Mouse (Mus musculus) stomach, embryonic 15.5 days (tissue): ENCODE data around the gene Thada. TPM values are rescaled to one million over a fixed set of nuclear protein-coding genes. Genes with fewer than 3 reads are reported as not detected.
A peak's percentile ranks its signal among the peaks of the same experiment; 100 is the strongest.

ENCODE experiments used
- ATAC-seq: fragments of 200-750 bp; cut with Nextera tagmentation; 2 replicates; pipeline ENCODE4 v1.8.0; 2017; ENCODE audit warnings: low read depth, moderate number of reproducible peaks, moderate TSS enrichment; ENCODE audit not compliant: insufficient read depth, low FRiP score
- H3K27ac ChIP-seq: fragments of 300-500 bp; sonication (generic); 2 replicates; pipeline ENCODE4 v1.5.1; 2015; ENCODE audit warnings: mild to moderate bottlenecking, inconsistent platforms
- H3K27me3 ChIP-seq: fragments of 300-500 bp; sonication (generic); replicated peaks from 2 replicates; pipeline ENCODE4 v1.6.1; 2015; ENCODE audit warnings: inconsistent platforms
- H3K36me3 ChIP-seq: fragments of 300-500 bp; sonication (generic); 2 replicates; pipeline ENCODE4 v1.6.1; 2015; ENCODE audit warnings: inconsistent platforms
- H3K4me1 ChIP-seq: fragments of 300-500 bp; sonication (generic); 2 replicates; pipeline ENCODE4 v1.6.1; 2015; ENCODE audit warnings: inconsistent platforms
- H3K4me2 ChIP-seq: fragments of 300-500 bp; sonication (generic); 2 replicates; pipeline ENCODE4 v1.6.1; 2015; ENCODE audit warnings: mild to moderate bottlenecking, inconsistent platforms
- H3K4me3 ChIP-seq: fragments of 300-500 bp; sonication (generic); replicated peaks from 2 replicates; pipeline ENCODE4 v1.5.1; 2015; ENCODE audit warnings: inconsistent platforms
- H3K9ac ChIP-seq: fragments of 300-500 bp; sonication (generic); 2 replicates; pipeline ENCODE4 v1.6.1; 2015; ENCODE audit warnings: inconsistent platforms
- H3K9me3 ChIP-seq: fragments of 300-500 bp; sonication (generic); 2 replicates; pipeline ENCODE4 v1.6.1; 2016; ENCODE audit warnings: inconsistent platforms
- WGBS: fragments of 180-500 bp; shearing (Covaris S2); methylation state at CpG from one replicate; pipeline ENCODE4 v1.1.7; 2015; 5-methylcytosine and 5-hydroxymethylcytosine counted together
- polyA plus RNA-seq: library from polyadenylated mRNA; unstranded; fragments of >200 nt; fragmentation: Nextera tagmentation; extraction: Ambion mirVana; gene quantifications from 2 replicates; pipeline ENCODE4 v1.2.1, GENCODE M21; 2015

The Thada gene
- polyA plus RNA-seq, 1 experiment from 2014 or later: 7.8 TPM

DNA sequence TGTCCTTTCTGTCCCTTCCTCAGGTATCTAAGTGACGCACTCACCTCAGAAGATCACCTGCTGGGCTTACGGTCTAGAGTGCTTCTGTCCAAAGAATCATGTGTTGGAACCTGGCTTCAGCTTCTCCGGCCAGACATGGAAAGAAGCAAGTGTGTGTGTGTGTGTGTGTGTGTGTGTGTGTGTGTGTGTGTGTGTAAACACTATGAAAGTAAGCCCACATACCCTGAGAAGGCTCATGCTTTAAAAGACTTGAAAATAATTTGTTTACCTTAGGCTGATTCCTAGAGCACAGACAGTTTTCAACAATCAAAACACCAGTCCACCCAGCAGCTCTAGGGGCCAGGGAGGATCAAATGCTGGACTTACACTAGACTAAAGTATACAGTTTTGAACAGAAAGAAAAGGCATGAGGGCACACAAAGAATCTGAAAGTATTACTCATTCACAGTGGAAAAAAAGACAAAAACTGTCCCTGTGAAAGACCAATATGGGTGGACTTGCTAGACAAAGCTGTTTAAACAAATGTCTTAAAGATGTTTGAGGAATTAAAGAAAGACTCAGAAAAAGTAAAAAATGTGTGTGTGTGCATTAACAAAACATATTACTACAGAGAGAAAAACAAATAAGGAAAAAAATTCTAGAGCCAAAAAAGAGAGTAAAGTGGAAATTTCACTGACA lies 112.6 kb downstream of the Thada start:
- 78% methylated on average over 3 of the region's 3 CpGs for WGBS

DNA sequence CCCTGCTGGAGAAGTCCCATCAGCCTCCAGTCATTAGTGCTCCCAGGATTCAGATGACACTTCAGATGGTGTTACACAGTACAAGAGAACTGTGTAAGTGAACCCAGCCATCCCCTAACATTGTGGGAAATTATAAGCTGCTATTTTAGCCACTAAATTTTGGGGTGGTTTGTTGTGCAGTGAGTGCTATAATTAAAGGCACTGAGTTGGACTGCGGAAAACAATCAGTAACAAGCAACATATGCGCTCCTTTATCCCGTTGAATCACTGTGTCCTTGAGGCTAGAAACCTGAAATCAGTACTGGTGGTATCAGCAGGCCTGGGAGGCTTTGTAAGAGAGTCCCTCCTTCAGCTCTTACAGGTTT lies 113.2 kb downstream of the Thada start:
- no peak for ATAC-seq
- H3K9me3 ChIP-seq: no peaks in the 10 kb centered on the region
- H3K4me2 ChIP-seq: no peak overlapping the region
- H3K4me3 ChIP-seq: no peak overlapping the region
- no peaks in the 10 kb centered on the region for H3K36me3 ChIP-seq
- H3K27ac ChIP-seq: peak overlapping the region; percentile 18; the same call in 1 of the 2 replicates
- WGBS: 89% methylated on average over 3 of the region's 3 CpGs
- no peaks in the 10 kb centered on the region for H3K27me3 ChIP-seq
- H3K4me1 ChIP-seq: peaks cover 4% of the 10 kb centered on the region; the same call in 1 of the 2 replicates
- no peak overlapping the region for H3K9ac ChIP-seq

More for the DNA sequence above, 112.6 kb downstream of the Thada start:
- no peaks in the 10 kb centered on the region for H3K36me3 ChIP-seq
- no peaks in the 10 kb centered on the region for H3K9me3 ChIP-seq
- no peak for ATAC-seq
- no peak overlapping the region for H3K4me2 ChIP-seq
- no peaks in the 10 kb centered on the region for H3K27me3 ChIP-seq
- H3K9ac ChIP-seq: no peak overlapping the region
- no peak overlapping the region for H3K4me3 ChIP-seq
- peaks cover 4% of the 10 kb centered on the region; the same call in 1 of the 2 replicates for H3K4me1 ChIP-seq
- H3K27ac ChIP-seq: peak overlapping the region; percentile 74; the same call in 1 of the 2 replicates

DNA sequence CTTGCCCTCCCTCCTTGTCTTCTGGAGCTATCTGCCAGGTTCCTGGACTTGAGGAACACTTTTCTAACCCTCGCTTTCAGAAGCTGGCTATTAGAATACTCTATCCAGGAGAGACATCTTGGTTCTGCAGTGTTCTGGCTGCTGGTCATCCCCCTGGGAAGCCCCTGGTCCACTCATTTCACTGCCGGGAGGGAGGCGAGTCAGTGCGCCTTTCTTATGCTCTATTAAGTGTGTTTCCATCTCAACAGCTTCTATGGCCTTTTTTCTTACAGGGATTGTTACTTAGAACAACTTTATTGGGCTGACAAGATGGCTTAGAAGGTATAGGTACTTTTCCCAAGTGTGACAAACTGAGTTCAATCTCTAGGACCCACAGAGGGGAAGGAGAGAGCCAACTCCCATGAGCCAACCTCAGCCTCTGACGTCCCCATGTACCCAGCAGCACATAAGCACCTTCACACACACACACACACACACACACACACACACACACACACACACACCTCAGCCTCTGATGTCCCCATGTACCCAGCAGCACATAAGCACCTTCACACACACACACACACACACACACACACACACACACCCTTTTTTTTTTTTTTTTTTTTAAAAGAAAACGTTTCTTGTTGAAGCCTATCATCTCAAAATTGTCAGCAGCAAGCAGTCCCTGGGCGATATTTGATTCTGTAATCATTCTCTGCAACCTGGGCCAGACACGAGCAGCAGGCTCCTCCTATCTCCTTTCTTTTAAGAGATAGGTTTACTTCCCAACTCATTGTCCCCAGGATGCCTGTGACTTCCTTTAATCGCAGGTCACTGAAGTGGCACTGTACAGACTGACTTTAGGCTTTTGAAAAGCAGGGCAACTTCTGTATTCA lies 113.9 kb downstream of the Thada start:
- Histone ChIP-seq H3K9ac (no peak overlapping the region), H3K27me3 (no peaks in the 10 kb centered on the region), H3K36me3 (no peaks in the 10 kb centered on the region), H3K4me3 (no peak overlapping the region), H3K9me3 (no peaks in the 10 kb centered on the region), H3K4me2 (no peak overlapping the region), H3K27ac (no peak overlapping the region), H3K4me1 (peaks cover 4% of the 10 kb centered on the region; the same call in 1 of the 2 replicates)
- WGBS: 74% methylated on average over 9 of the region's 9 CpGs
- peak; percentile 31; the same call in 1 of the 2 replicates for ATAC-seq

DNA sequence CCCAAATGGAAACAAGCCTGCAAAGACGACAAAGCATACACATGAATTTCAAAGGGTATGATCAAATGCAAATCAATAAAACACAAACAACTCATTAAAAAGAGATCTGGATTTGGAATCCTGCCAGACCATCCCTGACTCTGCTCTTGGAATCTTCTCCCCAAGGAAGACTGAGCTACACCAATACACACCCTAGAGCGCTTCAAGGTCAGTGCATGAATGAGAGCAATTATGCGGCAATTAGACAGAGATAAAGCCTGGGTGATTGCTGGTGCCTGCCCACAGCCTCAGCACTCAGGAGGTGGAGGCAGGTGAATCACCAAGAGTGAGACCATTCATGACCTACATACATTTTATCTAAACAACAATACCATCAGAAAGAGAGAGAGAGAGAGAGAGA lies 114.7 kb downstream of the Thada start:
- no peak for ATAC-seq
- H3K4me2 ChIP-seq: no peak overlapping the region

DNA sequence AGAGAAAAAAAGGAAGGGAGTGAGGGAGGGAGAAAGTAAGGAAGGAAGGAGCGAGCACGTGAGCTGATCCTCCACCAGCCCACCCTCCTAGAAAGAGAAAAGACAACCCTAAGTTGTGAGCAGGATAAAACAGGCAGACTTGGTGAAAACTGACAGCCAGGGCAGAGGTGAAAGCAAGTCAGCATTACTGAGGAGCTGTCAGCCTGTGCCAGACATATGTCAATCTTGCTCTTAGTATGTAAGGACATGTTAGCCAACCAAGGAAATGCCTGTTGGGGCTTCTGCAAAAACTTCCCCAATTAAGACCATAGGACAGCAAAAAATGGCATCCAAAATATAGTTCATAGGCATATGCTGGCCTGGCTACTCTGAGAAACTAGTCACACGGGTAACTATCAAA lies 117.1 kb downstream of the Thada start:
- no peaks in the 10 kb centered on the region for H3K27me3 ChIP-seq
- H3K9ac ChIP-seq: no peak overlapping the region
- no peak overlapping the region for H3K27ac ChIP-seq
- no peaks in the 10 kb centered on the region for H3K4me1 ChIP-seq
- H3K9me3 ChIP-seq: no peaks in the 10 kb centered on the region
- peaks cover 5% of the 10 kb centered on the region; the same call in 1 of the 2 replicates for H3K36me3 ChIP-seq
- H3K4me3 ChIP-seq: no peak overlapping the region
- H3K4me2 ChIP-seq: no peak overlapping the region
- WGBS: 86% methylated on average over 3 of the region's 3 CpGs
- ATAC-seq: no peak

More for the DNA sequence above, 114.7 kb downstream of the Thada start:
- peaks cover 4% of the 10 kb centered on the region; the same call in 1 of the 2 replicates for H3K4me1 ChIP-seq
- no peaks in the 10 kb centered on the region for H3K27me3 ChIP-seq
- peaks cover 2% of the 10 kb centered on the region; the same call in 1 of the 2 replicates for H3K36me3 ChIP-seq
- H3K4me3 ChIP-seq: no peak overlapping the region
- no peak overlapping the region for H3K27ac ChIP-seq
- no peak overlapping the region for H3K9ac ChIP-seq
- WGBS: 59% methylated on average over 3 of the region's 3 CpGs
- no peaks in the 10 kb centered on the region for H3K9me3 ChIP-seq

DNA sequence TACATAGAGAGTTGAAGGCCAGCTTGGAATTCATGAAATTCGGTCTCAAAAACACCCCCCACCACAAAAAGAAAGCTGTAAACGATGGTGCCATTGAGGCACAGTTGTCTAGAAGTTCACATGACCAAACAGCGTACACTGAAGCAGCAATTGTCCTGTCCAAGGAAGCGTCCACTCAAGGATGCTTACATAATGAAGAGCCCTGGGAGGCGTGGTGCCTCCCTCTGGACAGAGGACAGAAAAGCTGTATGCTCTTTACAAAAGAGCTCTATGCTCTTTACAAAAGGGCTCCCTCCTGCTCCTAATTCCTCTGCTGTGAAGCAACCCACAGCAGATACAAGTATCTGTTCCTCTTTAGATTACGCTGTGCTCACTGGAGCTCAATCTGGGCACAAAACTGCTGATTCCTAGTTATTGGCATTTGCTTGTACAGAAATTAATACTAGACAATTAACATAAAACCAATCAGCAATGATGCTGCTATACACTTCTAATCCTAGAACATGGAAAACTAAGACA lies 123.6 kb downstream of the Thada start:
- Histone ChIP-seq H3K27me3 (no peaks in the 10 kb centered on the region), H3K36me3 (peaks cover 5% of the 10 kb centered on the region; the same call in 1 of the 2 replicates), H3K4me1 (no peaks in the 10 kb centered on the region), H3K9me3 (no peaks in the 10 kb centered on the region), H3K4me2 (no peak overlapping the region), H3K4me3 (no peak overlapping the region), H3K9ac (no peak overlapping the region), H3K27ac (no peak overlapping the region)
- ATAC-seq: no peak
- 83% methylated on average over 6 of the region's 6 CpGs for WGBS

DNA sequence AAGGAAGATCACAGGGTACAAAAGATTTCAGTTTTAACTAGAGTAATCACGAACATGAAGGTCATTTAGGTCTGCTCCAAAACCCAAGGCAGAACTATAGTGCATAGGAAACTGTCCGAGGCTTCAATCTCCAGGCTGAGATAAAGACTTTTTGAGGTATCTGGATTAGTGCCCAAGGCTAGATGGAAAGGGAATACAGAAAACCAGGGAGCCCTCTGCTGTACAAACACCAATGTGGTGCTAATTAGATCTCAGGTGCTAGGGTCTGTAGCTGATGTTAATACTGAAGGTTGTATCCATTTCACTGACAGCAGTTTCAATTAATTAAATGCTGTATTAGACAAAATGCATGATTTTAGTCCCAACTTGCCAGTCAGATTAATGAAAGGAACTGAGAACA lies 124.3 kb downstream of the Thada start:
- ATAC-seq: no peak
- no peak overlapping the region for H3K4me3 ChIP-seq
- no peak overlapping the region for H3K4me2 ChIP-seq
- H3K4me1 ChIP-seq: no peaks in the 10 kb centered on the region
- no peak overlapping the region for H3K27ac ChIP-seq
- no peaks in the 10 kb centered on the region for H3K27me3 ChIP-seq
- WGBS: 54% methylated on average over 2 of the region's 2 CpGs
- H3K9ac ChIP-seq: no peak overlapping the region
- H3K9me3 ChIP-seq: no peaks in the 10 kb centered on the region
- peaks cover 5% of the 10 kb centered on the region; the same call in 1 of the 2 replicates for H3K36me3 ChIP-seq

DNA sequence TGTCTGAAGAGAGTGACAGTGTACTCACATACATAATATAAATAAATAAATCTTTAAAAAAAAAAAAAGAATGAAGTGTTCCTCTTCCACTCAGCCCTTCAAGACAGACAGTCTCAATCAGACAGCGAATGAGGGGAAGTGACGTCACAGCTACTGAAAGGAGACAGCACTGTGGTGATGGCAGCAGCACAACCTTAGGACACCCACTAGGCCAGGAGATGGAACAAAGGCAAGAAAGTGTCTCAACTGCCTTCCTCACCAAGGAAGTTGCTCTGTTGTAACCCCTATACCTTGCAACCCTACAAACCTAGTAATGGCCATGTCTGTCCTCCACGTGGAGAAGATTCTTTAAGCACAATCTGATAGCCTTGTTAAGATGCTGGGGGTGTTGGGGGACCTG lies 125.4 kb downstream of the Thada start:
- no peaks in the 10 kb centered on the region for H3K9me3 ChIP-seq
- H3K27me3 ChIP-seq: no peaks in the 10 kb centered on the region
- no peak overlapping the region for H3K27ac ChIP-seq
- no peaks in the 10 kb centered on the region for H3K4me1 ChIP-seq
- H3K9ac ChIP-seq: no peak overlapping the region
- ATAC-seq: no peak
- H3K36me3 ChIP-seq: no peaks in the 10 kb centered on the region
- no peak overlapping the region for H3K4me3 ChIP-seq
- WGBS: 90% methylated on average over 3 of the region's 3 CpGs
- no peak overlapping the region for H3K4me2 ChIP-seq

DNA sequence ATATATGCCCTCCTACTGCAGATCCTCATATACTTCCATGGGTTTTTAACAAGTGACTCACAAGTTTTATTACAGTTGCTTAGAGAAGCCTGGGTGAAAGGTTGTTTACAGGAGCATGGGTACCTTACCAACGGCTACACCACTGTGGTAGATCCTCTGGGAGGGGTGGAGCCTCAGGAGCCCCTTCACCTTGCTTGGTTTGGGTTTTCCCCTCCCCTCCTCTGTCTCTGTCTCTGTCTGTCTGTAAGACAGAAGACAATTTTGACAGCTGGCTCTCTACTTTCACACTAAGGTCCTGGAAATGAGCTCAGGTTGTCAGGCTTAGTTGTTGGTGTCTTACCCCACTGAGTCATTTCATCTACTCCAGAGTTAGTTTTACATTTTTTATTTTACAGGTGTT lies 130.0 kb downstream of the Thada start:
- Histone ChIP-seq H3K27ac (no peak overlapping the region), H3K4me1 (no peaks in the 10 kb centered on the region), H3K9ac (no peak overlapping the region), H3K9me3 (no peaks in the 10 kb centered on the region), H3K27me3 (no peaks in the 10 kb centered on the region), H3K4me2 (no peak overlapping the region), H3K4me3 (no peak overlapping the region), H3K36me3 (no peaks in the 10 kb centered on the region)
- ATAC-seq: no peak
- WGBS: 46% methylated on average over 1 of the region's 1 CpGs

DNA sequence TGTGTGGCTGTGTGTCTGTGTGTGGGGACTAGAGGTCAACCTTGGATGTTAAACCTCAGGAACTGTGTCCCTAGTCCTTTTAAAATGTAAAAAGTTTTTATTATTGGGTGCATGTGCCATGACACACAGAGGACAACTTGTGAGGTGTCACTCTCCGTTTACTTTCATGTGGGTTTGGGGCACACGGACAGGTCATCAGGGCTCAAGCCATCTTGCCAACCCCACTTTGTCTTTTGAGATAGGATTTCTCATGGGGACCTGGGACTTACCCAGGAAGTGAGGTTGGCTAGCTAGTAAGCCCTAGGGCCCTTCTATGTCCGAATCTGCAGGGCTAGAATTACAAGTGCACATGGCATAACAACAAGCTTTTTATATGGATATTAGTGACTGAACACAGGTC lies 130.9 kb downstream of the Thada start:
- ATAC-seq: no peak
- no peak overlapping the region for H3K4me3 ChIP-seq
- no peak overlapping the region for H3K4me2 ChIP-seq
- H3K9ac ChIP-seq: no peak overlapping the region
- H3K4me1 ChIP-seq: no peaks in the 10 kb centered on the region
- H3K27me3 ChIP-seq: no peaks in the 10 kb centered on the region
- no peaks in the 10 kb centered on the region for H3K36me3 ChIP-seq
- no peak overlapping the region for H3K27ac ChIP-seq
- no peaks in the 10 kb centered on the region for H3K9me3 ChIP-seq
- WGBS: 78% methylated on average over 3 of the region's 3 CpGs

DNA sequence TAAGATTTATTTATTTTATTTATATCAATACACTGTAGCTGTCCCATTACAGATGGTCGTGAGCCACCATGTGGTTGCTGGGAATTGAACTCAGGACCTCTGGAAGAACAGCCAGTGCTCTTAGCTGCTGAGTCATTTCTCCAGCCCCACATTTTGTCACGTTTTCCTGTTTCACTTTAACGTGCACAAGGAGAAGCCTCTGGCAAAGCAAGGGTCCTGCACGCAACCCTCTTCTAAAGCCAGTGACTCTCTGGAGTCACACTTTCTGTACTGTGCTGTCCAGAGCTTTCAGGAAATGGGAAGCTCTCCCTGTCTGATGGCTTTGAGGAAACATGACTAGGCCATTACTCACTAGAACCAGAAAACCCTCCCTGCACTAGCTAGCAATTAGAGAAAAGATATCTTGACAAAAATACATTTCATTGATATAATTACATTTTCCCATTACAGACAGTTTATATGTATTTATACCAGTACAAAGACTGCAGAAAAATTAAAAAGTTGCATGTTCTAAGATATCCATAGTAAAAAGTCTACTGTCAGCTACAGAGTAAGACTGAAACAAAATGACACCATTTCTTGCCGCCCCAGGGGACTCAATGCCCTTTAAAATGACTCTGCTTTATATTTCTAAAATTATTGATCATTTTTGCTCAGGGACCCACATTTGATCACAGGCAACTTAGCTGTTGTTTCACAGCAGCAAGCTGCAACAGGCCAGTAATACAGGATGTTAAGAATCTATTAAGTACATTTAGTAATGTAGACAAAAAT lies 131.6 kb downstream of the Thada start:
- H3K27ac ChIP-seq: no peak overlapping the region
- H3K27me3 ChIP-seq: no peaks in the 10 kb centered on the region
- no peak overlapping the region for H3K4me2 ChIP-seq
- no peaks in the 10 kb centered on the region for H3K9me3 ChIP-seq
- no peaks in the 10 kb centered on the region for H3K4me1 ChIP-seq
- 63% methylated on average over 5 of the region's 5 CpGs for WGBS
- no peak for ATAC-seq
- H3K36me3 ChIP-seq: no peaks in the 10 kb centered on the region
- no peak overlapping the region for H3K9ac ChIP-seq
- no peak overlapping the region for H3K4me3 ChIP-seq
